In genomic region chr4:76449466-76450350, GRCm38 (mm10) we compare ENCODE assay signal across 8 mouse cellular contexts.
A peak's percentile ranks its signal among the peaks of the same experiment; 100 is the strongest.
DNase-seq lines count a peak whose midpoint lies in the region; ATAC-seq and TF ChIP-seq lines count a peak whose summit lies in the region.

No protein-coding gene starts in this region.

- TF ChIP-seq POLR2A in cerebellum, adult 2 months (IDR thresholded peaks at IDR 0.05; ENCODE audit: borderline replicate concordance, insufficient read depth, low read length): peak; percentile 55; the same call in 1 of the 2 replicates
- no peak for TF ChIP-seq POLR2A in olfactory bulb, adult 2 months (IDR thresholded peaks at IDR 0.05; ENCODE audit: insufficient read depth, low read depth, low read length)

- intact Hi-C loops in heart, postnatal 36 days (cut with DNase I): no loop called here

- peak; percentile 66 for ATAC-seq in frontal cortex, adult (ENCODE audit: low TSS enrichment)
- peak; percentile 78 for ATAC-seq in liver, embryonic 16.5 days (ENCODE audit: low read depth)

- in situ Hi-C loops in ES-E14 (cut with MboI; ENCODE audit: low sequenced_read_pairs in 2 of 2, unreplicated experiment in 2 of 2): no loop called here

- H3K27ac ChIP-seq in ES-E14 (ENCODE audit: insufficient read depth, low read depth, low read length, poor library complexity, severe bottlenecking): no peak overlapping the region
- H3K27ac ChIP-seq in cerebellum, adult 2 months (ENCODE audit: insufficient read depth, low read length): peak overlapping the region; percentile 75
- H3K27ac ChIP-seq in layer of hippocampus, adult 2 months: peak overlapping the region; percentile 81
- H3K27ac ChIP-seq in liver, embryonic 16.5 days (ENCODE audit: low read length): no peak overlapping the region
- peak overlapping the region; percentile 19; the same call in 1 of the 2 replicates for H3K27ac ChIP-seq in olfactory bulb, adult 2 months (ENCODE audit: insufficient read depth, low read depth, low read length)

- no peaks in the 10 kb centered on the region for H3K4me1 ChIP-seq in ES-E14 (ENCODE audit: control insufficient read depth in 2 of 2, insufficient read depth in 2 of 2, low read length in 2 of 2, poor library complexity in 1 of 2)
- H3K4me1 ChIP-seq in cerebellum, adult 2 months (ENCODE audit: control insufficient read depth, insufficient read depth, low read length): peaks cover 2% of the 10 kb centered on the region; the same call in 1 of the 2 replicates
- H3K4me1 ChIP-seq in liver, embryonic 16.5 days (ENCODE audit: control insufficient read depth, low read depth, low read length): no peaks in the 10 kb centered on the region
- H3K4me1 ChIP-seq in olfactory bulb, adult 2 months (ENCODE audit: control insufficient read depth, insufficient read depth, low read length): no peaks in the 10 kb centered on the region

- H3K27me3 ChIP-seq in cerebellum, adult 2 months (ENCODE audit: control insufficient read depth, insufficient read depth, low read length): no peaks in the 10 kb centered on the region
- H3K27me3 ChIP-seq in liver, embryonic 16.5 days (ENCODE audit: control insufficient read depth, insufficient read depth, low read depth, low read length): peaks cover 25% of the 10 kb centered on the region

- H3K4me3 ChIP-seq in ES-E14 (ENCODE audit: insufficient read depth in 1 of 2, low read depth in 1 of 2, low read length in 2 of 2, poor library complexity in 1 of 2, severe bottlenecking in 1 of 2): peak overlapping the region; percentile 61 to 85
- peak overlapping the region; percentile 70 for H3K4me3 ChIP-seq in cerebellum, adult 2 months (replicated peaks; ENCODE audit: insufficient read depth, low read depth, low read length)
- H3K4me3 ChIP-seq in layer of hippocampus, adult 2 months: peak overlapping the region; percentile 88
- peak overlapping the region; percentile 62 for H3K4me3 ChIP-seq in liver, embryonic 16.5 days (ENCODE audit: low read depth, low read length)
- H3K4me3 ChIP-seq in olfactory bulb, adult 2 months (ENCODE audit: insufficient read depth, low read depth, low read length): peak overlapping the region; percentile 74

- H3K9me3 ChIP-seq in ES-E14 (ENCODE audit: control insufficient read depth, insufficient read depth, low read depth, low read length): no peaks in the 10 kb centered on the region
- no peaks in the 10 kb centered on the region for H3K9me3 ChIP-seq in liver, embryonic 16.5 days (replicated peaks; ENCODE audit: control insufficient read depth, low read length)

- DNase-seq in ES-E14 (ENCODE audit: low read depth, low spot score): peak; percentile 28
- peak; percentile 89 to 90 for DNase-seq in cerebellum, adult 2 months
- peak; percentile 49 to 68 for DNase-seq in heart, postnatal 36 days
- peak; percentile 44 to 50 for DNase-seq in layer of hippocampus, adult 2 months (ENCODE audit: low spot score in 2 of 2)
- peak; percentile 68 for DNase-seq in yolk sac, embryonic 10.5 days (ENCODE audit: low spot score)

- H3K4me2 ChIP-seq in liver, embryonic 16.5 days (ENCODE audit: low read depth, low read length): peak overlapping the region; percentile 59

- no peaks in the 10 kb centered on the region for H3K36me3 ChIP-seq in ES-E14 (ENCODE audit: control insufficient read depth, insufficient read depth, low read length, poor library complexity, severe bottlenecking)
- H3K36me3 ChIP-seq in liver, embryonic 16.5 days (ENCODE audit: control insufficient read depth, insufficient read depth): no peaks in the 10 kb centered on the region

- whole genome bisulfite sequencing in cerebellum, adult 2 months: under 1% methylated on average over 90 of the region's 99 CpGs
- under 1% methylated on average over 82 of the region's 99 CpGs for WGBS in liver, embryonic 16.5 days (ENCODE audit: insufficient replicate concordance)
- under 1% methylated on average over 93 of the region's 99 CpGs for WGBS in olfactory bulb, adult 2 months

- TF ChIP-seq CTCF in cerebellum, adult 2 months (IDR thresholded peaks at IDR 0.05; ENCODE audit: borderline replicate concordance, insufficient read depth, low read depth, low read length): no peak
- no peak for TF ChIP-seq CTCF in layer of hippocampus, adult 2 months (conservative IDR thresholded peaks at IDR 0.05)
- no peak for TF ChIP-seq CTCF in olfactory bulb, adult 2 months (IDR thresholded peaks at IDR 0.05; ENCODE audit: insufficient read depth, low read depth, low read length)

- H3K9ac ChIP-seq in ES-E14 (ENCODE audit: insufficient read depth, low read depth, low read length, poor library complexity, severe bottlenecking): peak overlapping the region; percentile 71
- H3K9ac ChIP-seq in liver, embryonic 16.5 days (ENCODE audit: low read depth, low read length): peak overlapping the region; percentile 51

TF ChIP-seq in ES-E14, 5 proteins besides CTCF, POLR2A, EP300 and RAD21:
- TF ChIP-seq ZC3H11A (IDR thresholded peaks at IDR 0.05; ENCODE audit: borderline replicate concordance, low read depth, low read length): no peak
- TF ChIP-seq CHD2 (IDR thresholded peaks at IDR 0.05; ENCODE audit: low read depth, low read length): no peak
- no peak for TF ChIP-seq MAFK (IDR thresholded peaks at IDR 0.05; ENCODE audit: insufficient read depth, low read depth, low read length)
- TF ChIP-seq HCFC1 (IDR thresholded peaks at IDR 0.05; ENCODE audit: borderline replicate concordance, insufficient read depth, low read length): no peak
- TF ChIP-seq ZNF384 (IDR thresholded peaks at IDR 0.05; ENCODE audit: low read depth, low read length): no peak

Comparison
In these comparisons a context has a peak if more than half of its experiments do, and no peak if none do; other contexts are left out.
1. DNase-seq: peak in every context shown above with its lines; median percentile 90 in cerebellum, adult 2 months; 68 in yolk sac, embryonic 10.5 days; 58 in heart, postnatal 36 days; 47 in layer of hippocampus, adult 2 months; 28 in ES-E14.
2. H3K27ac ChIP-seq: peak in cerebellum, adult 2 months (single experiment), layer of hippocampus, adult 2 months (single experiment) and olfactory bulb, adult 2 months (single experiment); none in ES-E14 (single experiment) and liver, embryonic 16.5 days (single experiment).
3. Peak in every context shown above with its lines, with median percentiles within 50 percentile points of each other: H3K4me3 ChIP-seq.